Mouse (Mus musculus) cerebellum, postnatal 14 days (tissue): ENCODE data around the gene Thap3.
A peak's percentile ranks its signal among the peaks of the same experiment; 100 is the strongest.

ENCODE experiments used
- DNase-seq, 2 experiments: peaks; one replicate each; pipeline ENCODE4 v3.0.0; 2021; ENCODE audit warnings: mixed read lengths in 2 of 2

Thap3 gene

GRCm38 (mm10) chr4:152008622-152009075 lies 19.9 kb upstream of the Thap3 start, which contains the start of gene Klhl21:
Gene Klhl21 (plus strand): TSS chr4:152008803.
- DNase-seq = peak; percentile 90 to 94

GRCm38 (mm10) chr4:152008148-152008500 lies 19.3 kb upstream of the Thap3 start:
- DNase-seq = no peak

GRCm38 (mm10) chr4:152007481-152008147 lies 18.8 kb upstream of the Thap3 start:
- no peak for DNase-seq

- no peak for DNase-seq
These were observed 18.0 kb upstream of the Thap3 start for GRCm38 (mm10) chr4:152006812-152007211.

GRCm38 (mm10) chr4:152006137-152006536 lies 17.3 kb upstream of the Thap3 start:
- DNase-seq = no peak

- no peak for DNase-seq
These were observed 13.3 kb upstream of the Thap3 start for GRCm38 (mm10) chr4:152002063-152002462.

- DNase-seq = no peak
These were observed 12.5 kb upstream of the Thap3 start for GRCm38 (mm10) chr4:152001335-152001734.

- no peak for DNase-seq
These were observed 12.1 kb upstream of the Thap3 start for GRCm38 (mm10) chr4:152000906-152001305.

GRCm38 (mm10) chr4:151999481-151999880 lies 10.7 kb upstream of the Thap3 start:
- no peak for DNase-seq

- no peak for DNase-seq
These were observed 8.9 kb upstream of the Thap3 start for GRCm38 (mm10) chr4:151997701-151998100.

GRCm38 (mm10) chr4:151996951-151997222 lies 8.1 kb upstream of the Thap3 start:
- no peak for DNase-seq

- peak; percentile 99 for DNase-seq
These were observed 7.6 kb upstream of the Thap3 start, which contains the start of gene Phf13 for GRCm38 (mm10) chr4:151996173-151996950. Gene Phf13 (minus strand): TSS chr4:151996258.

- DNase-seq = peak; percentile 44 to 69
These were observed 6.8 kb upstream of the Thap3 start for GRCm38 (mm10) chr4:151995371-151996172.

- DNase-seq = peak; percentile 50 to 60
These were observed 5.7 kb upstream of the Thap3 start for GRCm38 (mm10) chr4:151994228-151995171.

GRCm38 (mm10) chr4:151993035-151993434 lies 4.2 kb upstream of the Thap3 start:
- no peak for DNase-seq

GRCm38 (mm10) chr4:151992091-151992490 lies 3.3 kb upstream of the Thap3 start:
- DNase-seq = no peak

- no peak for DNase-seq
These were observed 302 bp upstream of the Thap3 start for GRCm38 (mm10) chr4:151989110-151989488.

GRCm38 (mm10) chr4:151988014-151988341 lies 819 bp downstream of the Thap3 start:
- no peak for DNase-seq

- no peak for DNase-seq
These were observed 2.1 kb downstream of the Thap3 start for GRCm38 (mm10) chr4:151986650-151987049.

GRCm38 (mm10) chr4:151985886-151986285 lies 2.9 kb downstream of the Thap3 start:
- peak; percentile 62 to 70 for DNase-seq

- peak in 1 of 2 experiments; percentile 57 for DNase-seq
These were observed 5.2 kb downstream of the Thap3 start for GRCm38 (mm10) chr4:151983560-151983959.

- DNase-seq = no peak
These were observed 5.8 kb downstream of the Thap3 start for GRCm38 (mm10) chr4:151983043-151983442.
